In genomic region chr3:152495415-152495898, GRCm38 (mm10) we compare ENCODE assay signal across 11 mouse cellular contexts.
DNase-seq lines count a peak whose midpoint lies in the region; ATAC-seq and TF ChIP-seq lines count a peak whose summit lies in the region.
"Had no signal": no experiment of that assay in that cellular context is flagged by ENCODE, and none has a peak within 500 bp of the region (broad histone marks: within the 10 kb centered on the region; RNA-seq: fewer than 3 reads in every experiment).

No protein-coding gene starts in this region.

- no peak overlapping the region for H3K4me3 ChIP-seq in forebrain, postnatal 0 days (ENCODE audit: low read depth, low read length)
- H3K4me3 ChIP-seq in midbrain, embryonic 15.5 days, result no peak overlapping the region
- H3K4me3 ChIP-seq: embryonic facial prominence, embryonic 15.5 days; liver, embryonic 12.5 days had no signal

- no peak for TF ChIP-seq CTCF in forebrain, postnatal 0 days (IDR thresholded peaks at IDR 0.05; ENCODE audit: low read depth)

- H3K27me3 ChIP-seq in forebrain, postnatal 0 days (ENCODE audit: insufficient read depth, low read length), result no peaks in the 10 kb centered on the region
- H3K27me3 ChIP-seq in midbrain, embryonic 15.5 days (replicated peaks), result no peaks in the 10 kb centered on the region
- H3K27me3 ChIP-seq: embryonic facial prominence, embryonic 15.5 days; liver, embryonic 12.5 days had no signal

- 37% methylated on average over 8 of the region's 8 CpGs for WGBS in forebrain, postnatal 0 days
- 48% methylated on average over 8 of the region's 8 CpGs for WGBS in midbrain, embryonic 15.5 days

- no peak overlapping the region for H3K27ac ChIP-seq in forebrain, postnatal 0 days (ENCODE audit: low read depth, low read length)
- H3K27ac ChIP-seq in midbrain, embryonic 15.5 days, result peak overlapping the region; percentile 61
- H3K27ac ChIP-seq: embryonic facial prominence, embryonic 15.5 days; liver, embryonic 12.5 days had no signal

- H3K4me1 ChIP-seq in forebrain, postnatal 0 days (ENCODE audit: insufficient read depth), result peaks cover 8% of the 10 kb centered on the region; the same call in 1 of the 2 replicates
- peaks cover 16% of the 10 kb centered on the region for H3K4me1 ChIP-seq in midbrain, embryonic 15.5 days
- H3K4me1 ChIP-seq: embryonic facial prominence, embryonic 15.5 days; liver, embryonic 12.5 days had no signal

- no peak overlapping the region for H3K9ac ChIP-seq in forebrain, postnatal 0 days
- H3K9ac ChIP-seq in midbrain, embryonic 15.5 days, result no peak overlapping the region
- H3K9ac ChIP-seq: embryonic facial prominence, embryonic 15.5 days; liver, embryonic 12.5 days had no signal

- no peaks in the 10 kb centered on the region for H3K36me3 ChIP-seq in forebrain, postnatal 0 days (ENCODE audit: insufficient read depth)
- no peaks in the 10 kb centered on the region for H3K36me3 ChIP-seq in midbrain, embryonic 15.5 days (replicated peaks)
- H3K36me3 ChIP-seq: embryonic facial prominence, embryonic 15.5 days; liver, embryonic 12.5 days had no signal

- peak; percentile 61 for ATAC-seq in forebrain, postnatal 0 days
- ATAC-seq in midbrain, embryonic 15.5 days (replicated peaks), result peak; percentile 84
- ATAC-seq: liver, embryonic 12.5 days had no signal

- H3K4me2 ChIP-seq in forebrain, postnatal 0 days (ENCODE audit: low read depth), result no peak overlapping the region
- H3K4me2 ChIP-seq in midbrain, embryonic 15.5 days, result no peak overlapping the region
- H3K4me2 ChIP-seq: embryonic facial prominence, embryonic 15.5 days; liver, embryonic 12.5 days had no signal

- peak; percentile 69 for DNase-seq in 3T3-L1 (ENCODE audit: low read depth, low spot score)
- DNase-seq in NIH3T3 (ENCODE audit: low read depth), result peak; percentile 79
- no peak for DNase-seq in forebrain, postnatal 0 days
- DNase-seq in adrenal gland, adult 2 months, result no peak
- no peak for DNase-seq in urinary bladder, postnatal 4 days (ENCODE audit: low spot score in 2 of 2)
- no peak for DNase-seq in cerebellum, postnatal 25 days
- DNase-seq: cerebellum, adult 9-10 months; thymus, postnatal 25 days had no signal

- no peaks in the 10 kb centered on the region for H3K9me3 ChIP-seq in forebrain, postnatal 0 days (ENCODE audit: low read length)
- no peaks in the 10 kb centered on the region for H3K9me3 ChIP-seq in midbrain, embryonic 15.5 days
- H3K9me3 ChIP-seq: embryonic facial prominence, embryonic 15.5 days; liver, embryonic 12.5 days had no signal

Comparison
In these comparisons a context has a peak if more than half of its experiments do, and no peak if none do; other contexts are left out.
1. DNase-seq: peak in 3T3-L1 (single experiment) and NIH3T3 (single experiment); none in forebrain, postnatal 0 days (single experiment), adrenal gland, adult 2 months (single experiment), urinary bladder, postnatal 4 days (0 of 2) and cerebellum, postnatal 25 days (0 of 2).